Mouse (Mus musculus) right cerebral cortex, postnatal 10 days (tissue): ENCODE results near the gene Tlr5.

ENCODE experiments used
- DNase-seq, 2 experiments: peaks; one replicate each; pipeline ENCODE4 v3.0.0; 2021; ENCODE audit warnings: low spot score in 2 of 2

The Tlr5 gene

DNA sequence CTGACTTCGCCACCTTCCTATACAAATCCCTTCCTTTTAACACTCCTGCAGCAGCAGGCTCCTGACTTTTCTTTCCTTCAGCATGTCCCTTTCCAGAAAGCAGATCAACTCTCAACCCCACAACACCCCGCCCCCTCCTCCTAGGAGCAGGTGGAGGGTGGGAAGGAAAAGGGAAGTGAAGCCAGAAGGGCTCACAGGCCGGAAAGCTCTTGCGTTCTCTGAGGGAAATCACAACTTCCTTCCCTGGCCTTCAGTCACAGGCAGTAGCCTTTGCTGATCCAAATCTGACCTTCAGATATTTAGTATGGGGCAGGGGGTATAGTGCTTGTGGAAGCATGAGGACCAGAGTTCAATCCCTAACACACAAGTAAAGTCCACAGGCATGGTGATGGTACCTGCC is 921 bp upstream of the Tlr5 start:
- DNase-seq, result peak in 1 of 2 experiments; percentile 38

DNA sequence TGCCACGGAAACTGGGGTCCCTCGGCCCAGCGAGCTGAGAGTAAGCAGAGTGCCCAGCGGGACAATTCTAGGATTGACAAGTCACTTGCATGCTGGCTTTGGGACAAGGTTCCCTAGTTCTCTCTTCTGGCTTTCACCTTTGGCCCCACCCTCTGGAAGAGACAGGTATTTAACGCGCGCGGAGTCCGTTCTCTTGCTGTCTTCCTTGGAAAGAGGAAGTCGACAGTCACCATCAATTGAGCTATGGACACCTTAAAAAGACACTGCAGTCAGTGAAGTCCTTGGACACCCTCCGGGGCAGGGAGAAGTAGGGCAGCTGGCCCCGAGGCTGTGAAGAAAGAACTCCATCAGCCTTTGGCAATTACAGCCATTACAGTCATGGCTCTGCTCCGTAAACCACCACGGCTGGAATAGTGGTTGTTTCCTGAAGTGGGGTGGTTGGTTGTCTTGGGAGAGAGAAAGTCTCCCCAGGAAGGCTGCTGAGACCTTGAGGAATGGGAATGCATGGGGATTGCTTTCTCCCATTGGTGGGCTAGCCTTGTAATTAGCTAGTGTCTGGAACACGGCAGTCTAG is 546 bp downstream of the Tlr5 start:
- DNase-seq, result no peak

DNA sequence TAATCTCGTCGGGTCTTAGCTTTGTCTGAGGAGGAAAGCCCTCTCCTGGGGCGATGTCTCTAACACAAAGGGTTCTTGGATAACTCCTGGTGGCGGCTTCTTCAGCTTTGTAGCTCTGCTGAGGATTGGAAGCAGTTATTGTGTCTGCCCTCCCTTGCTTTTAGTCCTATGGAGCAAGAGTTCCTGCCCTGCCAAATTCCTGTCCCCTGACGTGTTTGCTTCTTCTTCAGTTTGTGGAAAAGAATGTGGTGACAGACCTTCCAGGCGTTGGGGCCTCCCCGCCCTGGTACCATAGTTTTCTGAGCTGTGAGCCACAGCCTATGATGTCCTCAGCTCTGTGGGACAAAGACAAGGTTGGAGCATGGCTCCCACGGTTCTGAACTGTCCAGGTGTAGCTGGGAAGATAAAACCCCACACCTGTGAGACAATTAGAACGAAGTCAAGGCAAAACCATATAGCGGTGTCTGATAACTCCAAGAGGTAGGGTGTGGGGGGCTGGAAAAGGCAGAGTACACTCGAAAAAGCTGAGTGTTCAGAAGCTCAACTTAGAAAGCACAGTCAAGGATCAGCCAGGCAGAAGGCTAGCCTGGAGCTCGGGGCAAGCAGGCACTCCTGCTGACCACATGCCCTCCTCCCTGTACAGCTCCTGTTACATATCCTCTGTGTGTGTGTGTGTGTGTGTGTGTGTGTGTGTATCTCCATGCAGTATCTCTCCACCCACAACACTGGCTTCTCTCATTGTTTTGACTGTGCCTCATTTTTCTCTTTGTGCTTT is 1.8 kb downstream of the Tlr5 start:
- DNase-seq, result no peak

DNA sequence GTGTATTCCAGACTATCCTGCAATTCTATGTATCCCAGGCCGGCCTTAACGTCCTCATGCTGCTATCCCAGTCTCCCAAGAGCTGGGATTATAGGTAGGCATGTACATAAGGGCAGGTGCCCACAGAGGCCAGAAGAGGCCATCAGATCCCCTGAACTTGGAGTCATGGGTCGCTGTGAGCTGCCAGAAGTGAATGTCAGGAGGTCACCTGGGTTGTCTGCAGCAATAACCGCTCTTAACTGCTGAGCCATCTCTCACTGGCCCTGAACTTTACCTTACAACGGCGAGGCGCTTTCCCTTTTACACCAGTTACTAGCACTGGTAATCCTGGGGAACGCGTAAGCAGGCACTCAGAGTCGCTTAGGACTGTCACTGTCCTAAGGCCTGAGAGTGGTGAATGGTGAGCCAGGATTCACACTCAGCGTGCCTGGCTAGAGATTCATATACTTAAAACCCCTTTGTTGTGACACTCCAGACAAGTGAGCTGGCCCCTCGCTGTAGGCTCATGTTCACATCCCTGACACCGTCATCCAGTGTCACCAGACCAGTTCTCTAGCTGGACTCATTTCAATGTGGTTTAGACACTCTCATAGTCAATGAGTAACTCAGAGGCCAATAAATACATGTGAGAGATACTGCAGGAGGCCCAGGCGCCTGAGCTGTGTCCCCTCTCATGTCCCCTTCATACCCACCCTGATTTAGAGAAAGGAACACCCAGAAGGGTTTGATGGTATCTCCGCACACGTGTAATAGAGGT is 2.6 kb downstream of the Tlr5 start:
- no peak for DNase-seq

DNA sequence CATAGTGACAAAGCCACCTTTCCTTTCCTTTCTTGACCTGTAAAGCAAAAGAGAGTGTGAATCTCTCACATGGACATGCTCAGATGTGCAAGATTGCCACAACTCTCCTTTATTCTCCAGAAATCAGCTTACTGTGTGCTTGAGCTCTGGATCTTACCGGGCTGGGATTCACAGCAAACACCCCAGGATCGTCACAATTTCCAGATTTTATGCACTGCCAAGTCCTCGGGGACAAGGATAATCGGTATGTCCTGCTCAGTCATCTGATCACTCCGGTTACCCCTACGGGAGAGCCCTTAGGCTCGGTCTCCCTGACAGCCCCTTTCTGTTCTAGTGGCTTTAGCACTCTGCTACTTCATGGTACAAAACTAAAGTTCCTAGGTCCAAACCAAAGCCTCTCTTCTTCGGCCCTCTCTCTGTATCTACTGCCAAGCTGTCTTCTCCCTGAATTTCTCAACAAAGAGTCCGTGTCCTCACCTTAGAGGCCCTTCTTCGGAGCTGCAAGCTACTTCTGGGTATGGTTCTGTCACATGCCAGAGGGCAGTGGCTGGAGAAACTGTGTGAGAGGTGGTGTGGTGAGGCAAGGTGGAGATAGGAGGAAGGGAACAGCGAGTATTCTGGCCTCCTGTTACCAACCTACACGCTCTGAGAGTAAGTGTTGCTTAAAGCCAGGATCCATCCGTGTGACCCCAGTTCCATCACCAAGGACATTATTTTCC is 3.4 kb downstream of the Tlr5 start:
- DNase-seq, result no peak

DNA sequence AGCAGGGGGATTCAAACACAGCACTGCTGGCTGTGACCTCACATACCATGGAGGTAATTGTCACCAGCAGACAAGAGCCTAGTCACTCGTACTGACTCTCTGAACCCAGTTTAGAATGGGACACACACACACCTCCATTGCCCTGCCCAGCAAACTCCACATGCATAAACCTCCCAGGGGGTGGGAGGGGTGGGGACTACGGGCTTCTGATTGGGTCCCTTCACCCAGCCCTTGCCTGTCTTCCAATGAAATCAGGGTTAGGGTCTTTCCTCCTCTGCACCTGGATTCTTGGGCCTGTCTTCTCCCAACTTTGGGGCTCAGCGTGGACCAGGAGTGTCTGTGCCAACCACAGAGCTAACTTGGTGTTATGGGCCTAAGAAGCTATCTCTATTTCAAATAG is 4.2 kb downstream of the Tlr5 start:
- DNase-seq, result no peak

DNA sequence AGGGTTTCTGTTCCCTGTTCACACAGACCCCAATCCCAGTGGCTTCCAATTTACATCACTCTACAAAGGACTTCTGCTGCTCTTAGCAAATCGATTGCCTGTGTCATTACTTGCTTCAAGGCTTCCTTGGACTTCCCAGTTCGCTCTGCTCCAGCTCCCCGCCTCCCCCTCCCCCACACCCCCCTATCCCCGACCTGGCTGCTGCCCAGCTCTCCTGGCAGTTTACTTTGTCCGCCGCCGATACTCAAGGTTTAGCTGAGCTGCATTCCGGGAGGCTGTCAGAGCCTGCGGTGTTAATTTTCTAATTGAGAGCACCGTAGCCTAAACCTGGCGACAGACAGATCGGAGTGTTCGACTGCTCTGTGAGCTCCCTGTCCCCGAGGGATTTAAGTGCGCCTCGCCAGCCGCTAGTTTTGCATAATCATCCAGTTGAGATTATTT is 4.7 kb downstream of the Tlr5 start:
- DNase-seq, result peak in 1 of 2 experiments; percentile 39

DNA sequence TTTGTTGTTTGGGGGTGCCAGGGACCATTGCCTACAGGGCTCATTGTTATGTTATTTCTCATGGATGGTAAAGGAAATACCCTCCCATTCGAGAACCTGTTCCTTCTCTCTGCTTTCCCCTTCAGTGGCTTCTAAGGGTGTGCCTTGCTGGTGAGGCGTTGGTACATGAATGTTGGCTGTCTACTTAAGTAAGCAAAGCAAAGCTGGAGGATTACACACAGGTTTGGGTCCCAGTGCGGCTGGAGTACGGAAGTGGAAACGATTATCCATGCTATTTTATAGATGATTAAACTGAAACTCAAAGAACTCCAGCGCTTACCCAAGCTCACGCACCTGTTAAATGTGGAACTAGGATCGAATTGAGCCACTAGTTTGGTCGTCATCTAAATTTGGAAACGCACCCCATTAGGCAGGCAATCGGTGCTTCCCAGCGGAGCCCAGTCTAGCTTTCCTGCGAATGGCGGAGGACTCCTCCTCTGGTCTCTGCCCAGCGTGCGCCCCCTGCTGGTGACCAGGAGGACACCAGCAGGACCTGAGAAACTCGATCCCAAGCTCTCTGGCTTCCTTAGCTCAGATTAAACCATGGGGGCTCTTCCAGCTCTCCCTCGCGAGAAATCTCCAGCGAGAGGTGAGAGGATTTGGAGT is 5.3 kb downstream of the Tlr5 start:
- peak; percentile 83 to 89 for DNase-seq

DNA sequence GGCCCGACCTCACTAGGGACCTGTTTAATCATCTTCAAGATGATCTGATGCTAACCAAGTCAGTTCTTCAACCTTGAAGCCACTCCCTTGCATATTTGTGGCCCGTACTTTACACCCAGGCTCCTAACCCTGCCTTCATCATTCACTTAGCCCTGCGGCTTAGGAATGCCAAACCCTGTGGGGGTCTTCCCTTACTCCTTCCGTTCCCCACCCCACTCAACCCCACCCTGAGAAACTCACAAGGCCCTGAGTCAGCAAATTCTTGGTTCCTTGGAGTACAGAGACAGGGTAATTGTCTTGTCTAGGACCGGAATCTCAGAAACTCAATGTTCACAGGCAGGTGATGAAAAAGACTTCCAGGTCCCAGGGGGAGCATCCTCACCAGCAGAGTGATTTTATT is 6.5 kb downstream of the Tlr5 start:
- DNase-seq, result no peak

DNA sequence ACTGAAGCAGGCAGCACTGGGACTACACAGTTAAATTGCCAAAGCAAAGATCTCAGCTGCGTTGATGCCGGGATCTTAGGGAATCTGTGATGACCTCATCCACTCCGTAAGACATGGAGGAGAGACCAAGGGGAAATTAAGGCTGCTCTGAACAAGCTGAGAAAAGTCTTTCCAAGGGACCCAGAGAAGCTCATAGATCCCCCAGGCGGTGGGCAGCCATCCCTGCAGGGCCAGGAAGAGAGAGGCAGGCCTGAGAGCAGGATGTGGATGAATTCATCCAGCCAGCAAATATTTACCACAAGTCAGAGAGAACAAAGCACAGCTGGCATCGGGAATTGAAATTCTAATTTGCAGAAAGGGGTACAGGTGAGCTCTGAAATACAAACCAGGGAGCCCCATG is 8.7 kb downstream of the Tlr5 start:
- no peak for DNase-seq

DNA sequence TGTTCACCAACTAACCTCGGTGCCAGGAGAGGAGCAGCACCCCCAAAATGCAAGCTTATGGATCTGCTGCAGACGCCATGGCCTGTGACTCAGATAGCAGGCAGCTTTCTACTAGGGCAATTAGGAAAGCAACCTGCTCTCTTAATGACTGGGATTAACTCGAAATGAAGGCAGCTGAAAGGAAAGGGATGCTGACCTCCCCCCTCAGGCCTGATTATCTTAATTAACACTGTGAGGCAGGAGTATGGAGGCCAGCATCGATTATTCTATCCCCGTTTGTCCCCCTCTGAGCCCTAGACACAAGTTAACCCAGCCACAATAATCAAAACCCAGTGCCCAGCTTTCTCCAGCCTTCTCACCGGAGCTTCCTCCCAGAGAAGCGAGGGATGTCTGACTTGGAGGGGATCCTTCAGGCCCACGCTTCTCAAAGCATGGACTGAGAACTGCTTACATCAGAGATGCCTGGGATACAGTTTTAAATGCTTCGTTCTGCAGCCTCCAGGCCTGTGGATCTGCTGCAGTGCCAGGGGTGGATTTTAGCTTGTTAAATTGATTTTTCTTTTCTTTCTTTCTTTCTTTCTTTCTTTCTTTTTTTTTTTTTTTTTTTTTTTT is 10.4 kb downstream of the Tlr5 start:
- no peak for DNase-seq

DNA sequence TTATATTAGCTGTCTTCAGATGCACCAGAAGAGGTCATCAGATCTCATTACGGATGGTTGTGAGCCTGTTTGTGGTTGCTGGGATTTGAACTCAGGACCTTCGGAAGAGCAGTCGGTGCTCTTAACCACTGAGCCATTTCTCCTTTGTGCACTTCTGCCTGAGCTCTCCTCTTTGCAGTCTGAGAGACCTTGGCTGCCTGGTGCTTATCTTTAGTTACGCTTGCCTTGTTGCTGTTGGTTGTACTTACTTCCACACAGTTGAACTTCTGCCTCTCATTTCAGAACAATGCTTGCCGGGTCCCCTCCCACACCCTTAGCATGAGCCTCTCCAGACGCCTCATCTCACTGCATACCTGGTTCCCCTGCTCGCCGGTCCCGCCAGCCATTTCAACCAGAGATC is 14.1 kb downstream of the Tlr5 start:
- DNase-seq, result no peak

DNA sequence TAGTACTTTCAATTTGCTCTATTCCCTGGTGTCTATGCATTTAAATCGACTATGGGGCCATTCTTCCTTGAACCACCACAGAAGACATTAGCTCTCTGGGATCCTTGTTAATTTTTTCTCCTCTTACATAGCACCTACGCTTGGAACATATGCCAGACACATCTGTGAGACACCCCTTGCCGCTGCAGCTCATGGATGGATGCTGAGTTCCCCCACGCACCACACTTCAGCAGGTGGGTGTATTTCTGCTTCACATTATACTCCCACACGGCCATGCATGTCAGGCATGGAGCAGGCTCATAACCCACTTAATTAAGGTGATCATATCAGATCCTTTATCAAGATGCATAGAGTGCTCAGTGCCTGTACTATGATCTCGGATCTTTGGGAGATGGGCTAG is 17.7 kb downstream of the Tlr5 start:
- DNase-seq, result no peak

DNA sequence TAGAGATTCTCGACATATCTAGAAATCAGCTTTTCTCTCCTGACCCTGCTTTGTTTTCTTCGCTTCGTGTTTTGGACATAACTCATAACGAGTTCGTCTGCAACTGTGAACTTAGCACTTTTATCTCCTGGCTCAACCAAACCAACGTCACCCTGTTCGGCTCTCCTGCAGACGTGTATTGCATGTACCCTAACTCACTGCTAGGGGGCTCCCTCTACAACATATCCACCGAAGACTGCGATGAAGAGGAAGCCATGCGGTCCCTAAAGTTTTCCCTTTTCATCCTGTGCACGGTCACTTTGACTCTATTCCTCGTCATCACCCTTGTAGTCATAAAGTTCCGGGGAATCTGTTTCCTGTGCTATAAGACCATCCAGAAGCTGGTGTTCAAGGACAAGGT is 20.2 kb downstream of the Tlr5 start:
- no peak for DNase-seq

DNA sequence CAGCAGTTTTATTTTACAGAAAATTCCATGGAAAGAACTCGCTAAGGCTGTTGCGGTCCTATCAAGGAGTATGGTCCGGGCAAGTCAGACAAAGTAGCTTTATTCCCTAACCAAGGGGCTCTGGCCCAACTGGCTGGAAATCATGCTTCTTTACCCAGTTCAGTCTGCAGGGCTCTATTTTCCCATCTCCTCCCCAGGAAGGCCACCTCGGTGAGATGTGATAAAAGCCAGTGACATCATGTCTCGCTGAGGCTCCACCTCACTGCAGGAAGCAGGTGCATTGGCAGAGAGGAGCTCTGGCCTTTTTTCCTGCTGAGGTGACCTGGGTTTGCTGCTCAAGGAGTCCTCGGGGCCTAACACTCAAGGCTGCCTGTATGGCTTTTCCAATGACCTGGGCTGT is 26.1 kb downstream of the Tlr5 start:
- DNase-seq, result no peak

DNA sequence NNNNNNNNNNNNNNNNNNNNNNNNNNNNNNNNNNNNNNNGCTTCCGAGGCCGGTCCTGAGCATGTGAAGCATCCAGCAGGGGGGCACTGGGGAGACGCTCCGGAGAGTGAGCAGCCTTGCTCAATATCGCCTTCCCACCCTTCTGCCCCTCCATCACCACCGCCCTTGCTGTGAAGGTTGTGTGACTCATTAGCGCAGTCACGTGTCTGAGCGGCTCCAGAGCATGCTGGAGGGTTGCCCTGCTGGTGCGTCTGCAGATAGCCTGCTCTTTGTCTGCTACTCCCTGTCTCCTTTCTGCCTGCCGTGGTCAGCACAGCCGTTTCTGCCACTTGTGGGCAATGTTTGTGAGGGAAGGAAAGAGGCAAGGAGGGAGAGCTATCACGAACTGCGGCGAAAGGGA is 28.4 kb downstream of the Tlr5 start:
- peak; percentile 89 to 91 for DNase-seq

DNA sequence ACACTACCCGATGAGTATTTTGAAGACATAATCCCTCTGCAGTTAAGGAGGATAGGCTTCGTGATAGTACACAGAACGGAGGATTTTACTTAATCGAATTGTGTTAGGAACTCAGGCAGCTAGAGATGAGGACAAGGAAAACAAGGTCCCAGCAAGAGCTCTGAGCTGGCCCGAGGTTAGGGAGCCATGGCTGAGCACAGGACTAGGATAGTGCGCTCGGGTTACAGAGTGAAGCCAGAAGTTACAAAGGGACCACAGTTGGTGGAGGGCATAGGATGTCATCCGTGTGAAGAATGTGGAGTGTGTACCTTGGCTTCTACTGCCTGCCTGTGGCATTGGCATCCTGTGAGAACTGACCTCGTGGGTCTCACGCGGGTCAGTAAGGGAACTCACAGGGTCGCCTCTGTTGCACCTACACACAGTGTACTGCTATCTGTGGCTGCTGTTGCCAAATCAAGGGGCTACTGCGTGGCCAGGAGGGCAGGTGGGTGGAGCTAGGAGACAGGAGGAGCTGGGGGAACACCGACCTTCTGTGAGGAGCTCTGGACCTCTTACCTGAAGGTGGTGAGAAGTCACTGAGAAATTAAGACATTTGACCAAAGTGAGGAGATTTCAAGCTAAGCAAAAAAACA is 29.0 kb downstream of the Tlr5 start:
- no peak for DNase-seq

DNA sequence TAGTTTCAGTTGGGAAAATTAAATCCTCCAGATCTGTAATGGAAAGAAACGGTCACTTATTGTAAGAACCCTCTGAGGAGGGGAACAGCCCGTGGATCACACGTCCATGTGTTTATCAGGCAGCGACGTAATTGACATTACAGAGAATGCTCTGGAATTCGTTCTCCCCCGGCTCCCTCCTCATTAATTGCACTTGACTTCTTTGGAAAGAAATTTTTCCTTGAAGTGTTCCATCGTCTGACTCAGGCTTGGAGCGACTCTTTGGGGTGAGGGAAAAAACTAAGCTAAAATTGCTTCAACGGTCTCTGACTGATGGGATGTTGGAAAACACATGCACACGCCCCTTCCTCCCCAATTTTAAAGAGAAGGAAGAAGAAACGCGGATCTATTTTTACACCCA is 31.7 kb downstream of the Tlr5 start:
- no peak for DNase-seq

DNA sequence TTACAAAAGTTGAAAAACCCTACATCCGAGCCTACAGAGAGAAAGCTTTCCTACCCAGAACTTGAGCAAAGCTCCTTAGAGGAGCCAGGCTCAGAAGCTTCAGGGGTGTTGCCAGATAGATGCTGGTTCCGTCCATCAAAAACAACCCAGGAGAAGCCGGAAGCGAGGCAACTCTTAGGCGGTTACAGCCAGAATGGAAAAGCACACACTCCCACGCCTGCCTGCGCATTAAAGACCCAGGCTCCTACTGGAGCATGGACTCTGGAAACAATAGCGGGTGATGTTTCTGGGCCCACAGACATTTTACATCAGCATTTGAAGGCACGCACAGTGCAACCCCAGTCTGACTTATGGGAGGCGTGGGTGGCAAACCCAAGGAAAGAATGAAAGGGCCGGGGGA is 32.2 kb downstream of the Tlr5 start:
- DNase-seq, result no peak

DNA sequence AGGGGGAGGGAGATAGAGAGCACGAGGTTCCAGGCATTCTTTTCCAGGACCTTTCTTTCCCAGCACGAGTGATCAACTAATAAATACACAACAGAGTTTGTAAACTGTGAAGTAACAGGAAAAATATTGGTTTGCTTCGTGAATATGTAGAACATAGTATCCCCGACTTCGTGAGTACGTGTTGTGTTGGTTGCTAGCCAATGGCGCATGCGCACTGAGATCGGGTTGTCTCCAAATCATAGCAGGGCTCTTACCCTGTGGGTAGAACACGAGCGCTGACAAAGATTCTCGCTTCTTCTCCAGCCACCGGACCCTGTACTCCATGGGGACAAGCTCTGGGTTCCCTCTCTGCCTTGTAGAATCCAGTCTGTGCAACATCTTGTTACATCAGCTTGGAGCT is 33.2 kb downstream of the Tlr5 start:
- no peak for DNase-seq

DNA sequence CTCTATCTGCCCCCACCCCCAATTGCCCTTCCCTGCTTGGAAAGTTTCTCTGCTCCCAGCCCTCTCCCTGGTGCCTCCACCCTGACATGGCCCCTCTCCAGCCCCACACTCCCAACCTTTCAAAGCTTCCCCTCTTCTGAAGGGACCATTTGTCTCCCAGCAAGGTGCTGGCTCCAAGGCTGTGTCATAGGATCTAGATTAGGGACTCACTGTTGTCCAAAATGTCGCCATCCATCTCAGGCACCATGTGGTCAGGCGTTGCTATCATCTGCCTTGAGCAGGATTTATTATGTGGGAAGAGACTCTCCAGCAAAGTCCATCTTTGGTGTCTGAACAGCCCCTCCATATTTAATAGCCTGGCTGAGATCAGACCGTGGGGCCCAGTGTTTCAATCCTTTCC is 34.1 kb downstream of the Tlr5 start:
- no peak for DNase-seq
